Mouse (Mus musculus) heart, embryonic 14.5 days (tissue): ENCODE measurements at regions not wholly inside any gene's neighbourhood (a gene's known extent, or its start where the extent isn't known, plus 50 kb on each side); places are given as distances from the start of the nearest gene placed in this dataset.

Experiments
- ATAC-seq: fragments of 200-750 bp; cut with Nextera tagmentation; 2 replicates; pipeline ENCODE4 v1.8.0; 2017; ENCODE audit warnings: low read depth, moderate TSS enrichment; ENCODE audit not compliant: insufficient number of reproducible peaks, insufficient read depth, low FRiP score
- H3K27ac ChIP-seq, 2 experiments: fragments of 200-500 bp in 1 of 2; fragments of 300-500 bp in 1 of 2; sonication (generic) in 1 of 2; replicated peaks in 1 of 2; 2 replicates each; pipeline ENCODE4 v1.5.1; 2012 to 2014; ENCODE audit warnings: low read depth in 2 of 2, low read length in 2 of 2, control low read depth in 1 of 2, mild to moderate bottlenecking in 1 of 2, mixed read lengths in 1 of 2; ENCODE audit not compliant: control insufficient read depth in 1 of 2, insufficient read depth in 1 of 2
- H3K27me3 ChIP-seq: fragments of 300-500 bp; sonication (generic); 2 replicates; pipeline ENCODE4 v1.6.1; 2014; ENCODE audit warnings: mild to moderate bottlenecking, low read length, control low read depth; ENCODE audit not compliant: control insufficient read depth, insufficient read depth
- H3K36me3 ChIP-seq: fragments of 300-500 bp; sonication (generic); 2 replicates; pipeline ENCODE4 v1.6.1; 2014; ENCODE audit warnings: mild to moderate bottlenecking, control low read depth, low read length, mixed read lengths; ENCODE audit not compliant: control insufficient read depth, insufficient read depth
- H3K4me1 ChIP-seq, 2 experiments: fragments of 200-500 bp in 1 of 2; fragments of 300-500 bp in 1 of 2; sonication (generic) in 1 of 2; 2 replicates each; pipeline ENCODE4 v1.6.1; 2012 to 2014; ENCODE audit warnings: low read length in 2 of 2, control low read depth in 1 of 2, mixed read lengths in 1 of 2; ENCODE audit not compliant: control insufficient read depth in 2 of 2, insufficient read depth in 2 of 2
- H3K4me2 ChIP-seq: fragments of 300-500 bp; sonication (generic); 2 replicates; pipeline ENCODE4 v1.6.1; 2014; ENCODE audit warnings: mild to moderate bottlenecking, low read length
- H3K4me3 ChIP-seq, 2 experiments: fragments of 200-500 bp in 1 of 2; fragments of 300-500 bp in 1 of 2; sonication (generic) in 1 of 2; 2 replicates each; pipeline ENCODE4 v1.5.1; 2012 to 2014; ENCODE audit warnings: low read length in 2 of 2, mild to moderate bottlenecking in 2 of 2, control low read depth in 1 of 2, low read depth in 1 of 2, moderate library complexity in 1 of 2; ENCODE audit not compliant: control insufficient read depth in 1 of 2, insufficient read depth in 1 of 2
- H3K9ac ChIP-seq: fragments of 300-500 bp; sonication (generic); 2 replicates; pipeline ENCODE4 v1.6.1; 2014; ENCODE audit warnings: mild to moderate bottlenecking, low read length
- H3K9me3 ChIP-seq: fragments of 300-500 bp; sonication (generic); 2 replicates; pipeline ENCODE4 v1.6.1; 2016; ENCODE audit warnings: low read length, control low read depth; ENCODE audit not compliant: control insufficient read depth
- WGBS: fragments of 180-500 bp; shearing (Covaris S2); extraction: QIAGEN DNeasy Blood & Tissue Kit; methylation state at CpG from one replicate; pipeline ENCODE4 v1.1.7; 2014; 5-methylcytosine and 5-hydroxymethylcytosine counted together

- Histone ChIP-seq H3K9me3 (no peaks in the 10 kb centered on the region), H3K36me3 (no peaks in the 10 kb centered on the region), H3K4me1 (no peaks in the 10 kb centered on the region), H3K9ac (no peak overlapping the region), H3K4me3 (no peak overlapping the region), H3K4me2 (no peak overlapping the region), H3K27ac (no peak overlapping the region), H3K27me3 (no peaks in the 10 kb centered on the region)
- 81% methylated on average over 5 of the region's 5 CpGs for WGBS
- ATAC-seq = no peak
Observed at GRCm38 (mm10) chr15:56775431-56775830, 702.0 kb downstream of the Slc22a22 start.

GRCm38 (mm10) chr15:56774648-56775393, 702.6 kb downstream of the Slc22a22 start:
- H3K4me3 ChIP-seq = no peak overlapping the region
- H3K9me3 ChIP-seq = no peaks in the 10 kb centered on the region
- no peak overlapping the region for H3K9ac ChIP-seq
- H3K27me3 ChIP-seq = no peaks in the 10 kb centered on the region
- 47% methylated on average over 9 of the region's 9 CpGs for WGBS
- H3K4me1 ChIP-seq = no peaks in the 10 kb centered on the region
- H3K36me3 ChIP-seq = no peaks in the 10 kb centered on the region
- no peak overlapping the region for H3K27ac ChIP-seq
- no peak for ATAC-seq
- no peak overlapping the region for H3K4me2 ChIP-seq

- Histone ChIP-seq H3K27ac (no peak overlapping the region), H3K36me3 (no peaks in the 10 kb centered on the region), H3K9ac (no peak overlapping the region), H3K9me3 (no peaks in the 10 kb centered on the region), H3K4me2 (no peak overlapping the region), H3K4me1 (peaks cover 2 to 5% of the 10 kb centered on the region in 2 experiments; a peak in 1 of 4 replicates), H3K27me3 (no peaks in the 10 kb centered on the region), H3K4me3 (no peak overlapping the region)
- WGBS = 50% methylated on average over 6 of the region's 6 CpGs
- ATAC-seq = no peak
Observed at GRCm38 (mm10) chr15:56766356-56766755, 711.1 kb downstream of the Slc22a22 start.

GRCm38 (mm10) chr15:56764957-56765482, 712.4 kb downstream of the Slc22a22 start:
- no peak overlapping the region for H3K27ac ChIP-seq
- H3K36me3 ChIP-seq = no peaks in the 10 kb centered on the region
- H3K9ac ChIP-seq = no peak overlapping the region
- H3K4me1 ChIP-seq = peaks cover 2 to 5% of the 10 kb centered on the region in 2 experiments; a peak in 1 of 4 replicates
- no peak overlapping the region for H3K4me3 ChIP-seq
- no peak for ATAC-seq
- WGBS = 38% methylated on average over 9 of the region's 9 CpGs
- H3K4me2 ChIP-seq = peak overlapping the region; percentile 5
- no peaks in the 10 kb centered on the region for H3K9me3 ChIP-seq
- H3K27me3 ChIP-seq = no peaks in the 10 kb centered on the region

- 54% methylated on average over 5 of the region's 5 CpGs for WGBS
- no peak overlapping the region for H3K4me2 ChIP-seq
- H3K27ac ChIP-seq = no peak overlapping the region
Observed at GRCm38 (mm10) chr15:56764019-56764418, 713.4 kb downstream of the Slc22a22 start.

GRCm38 (mm10) chr15:56746698-56747097, 730.7 kb downstream of the Slc22a22 start:
- Histone ChIP-seq H3K4me1 (no peaks in the 10 kb centered on the region; a peak in 1 of 4 replicates), H3K27ac (no peak overlapping the region), H3K9ac (no peak overlapping the region), H3K4me2 (no peak overlapping the region), H3K36me3 (no peaks in the 10 kb centered on the region), H3K9me3 (no peaks in the 10 kb centered on the region), H3K4me3 (no peak overlapping the region), H3K27me3 (no peaks in the 10 kb centered on the region)
- WGBS = 64% methylated on average over 1 of the region's 1 CpGs
- no peak for ATAC-seq

More at GRCm38 (mm10) chr15:56764019-56764418, 713.4 kb downstream of the Slc22a22 start:
- Histone ChIP-seq H3K4me1 (peaks cover 2 to 5% of the 10 kb centered on the region in 2 experiments; a peak in 1 of 4 replicates), H3K9ac (no peak overlapping the region), H3K4me3 (no peak overlapping the region), H3K9me3 (no peaks in the 10 kb centered on the region), H3K36me3 (no peaks in the 10 kb centered on the region), H3K27me3 (no peaks in the 10 kb centered on the region)
- ATAC-seq = no peak

GRCm38 (mm10) chr15:56744915-56745314, 732.5 kb downstream of the Slc22a22 start:
- no peak for ATAC-seq
- 25% methylated on average over 4 of the region's 4 CpGs for WGBS
- H3K9ac ChIP-seq = no peak overlapping the region

More at GRCm38 (mm10) chr15:56744915-56745314, 732.5 kb downstream of the Slc22a22 start:
- Histone ChIP-seq H3K27ac (no peak overlapping the region), H3K9me3 (no peaks in the 10 kb centered on the region), H3K27me3 (no peaks in the 10 kb centered on the region), H3K36me3 (no peaks in the 10 kb centered on the region), H3K4me2 (no peak overlapping the region), H3K4me3 (no peak overlapping the region), H3K4me1 (no peaks in the 10 kb centered on the region; a peak in 1 of 4 replicates)
